Mouse (Mus musculus) cerebellum, adult 18-20 months (tissue): ENCODE measurements around the gene Rab3c.

ENCODE experiments used
- DNase-seq, 2 experiments: peaks; one replicate each; pipeline ENCODE4 v3.0.0; 2021

The Rab3c gene

GRCm38 (mm10) chr13:110018941-110019743 is 261.7 kb downstream of the Rab3c start:
- peak; percentile 10 to 26 for DNase-seq

GRCm38 (mm10) chr13:110018431-110018901 is 262.3 kb downstream of the Rab3c start:
- peak; percentile 87 for DNase-seq

GRCm38 (mm10) chr13:110012029-110012428 is 268.8 kb downstream of the Rab3c start:
- no peak for DNase-seq

- DNase-seq = no peak
Measured at GRCm38 (mm10) chr13:110010876-110011275, 269.9 kb downstream of the Rab3c start.

- no peak for DNase-seq
Measured at GRCm38 (mm10) chr13:110008539-110008938, 272.3 kb downstream of the Rab3c start.

- DNase-seq = no peak
Measured at GRCm38 (mm10) chr13:110006106-110006781, 274.6 kb downstream of the Rab3c start.
